Mouse (Mus musculus): ENCODE measurements around the gene Sh3bp4. TPM values are rescaled to one million over a fixed set of nuclear protein-coding genes. Genes with fewer than 3 reads are reported as not detected.

Gene Sh3bp4
- polyA plus RNA-seq, 1 experiment from 2014 or later = 15.7 TPM

- no peaks in the 10 kb centered on the region for H3K27me3 ChIP-seq (replicated peaks; ENCODE audit: control insufficient read depth, insufficient read depth, low read length)
- 90% methylated on average over 5 of the region's 5 CpGs for WGBS
- no peaks in the 10 kb centered on the region for H3K36me3 ChIP-seq (ENCODE audit: control insufficient read depth, insufficient read depth, low read length)
- no peak overlapping the region for H3K9ac ChIP-seq (ENCODE audit: low read length)
- H3K4me3 ChIP-seq (ENCODE audit: low read depth, low read length) = no peak overlapping the region
- DNase-seq (ENCODE audit: low spot score) (no peak), ATAC-seq (no peak)
- H3K9me3 ChIP-seq (replicated peaks; ENCODE audit: control insufficient read depth, low read length) = no peaks in the 10 kb centered on the region
- no peaks in the 10 kb centered on the region for H3K4me1 ChIP-seq (ENCODE audit: control insufficient read depth, insufficient read depth, low read length)
- H3K27ac ChIP-seq (ENCODE audit: low read depth, low read length) = no peak overlapping the region; the same call in 1 of the 2 replicates
- H3K4me2 ChIP-seq (ENCODE audit: low read length) = no peak overlapping the region
These were observed 94.1 kb downstream of the Sh3bp4 start for GRCm38 (mm10) chr1:89164281-89164680.

DNA sequence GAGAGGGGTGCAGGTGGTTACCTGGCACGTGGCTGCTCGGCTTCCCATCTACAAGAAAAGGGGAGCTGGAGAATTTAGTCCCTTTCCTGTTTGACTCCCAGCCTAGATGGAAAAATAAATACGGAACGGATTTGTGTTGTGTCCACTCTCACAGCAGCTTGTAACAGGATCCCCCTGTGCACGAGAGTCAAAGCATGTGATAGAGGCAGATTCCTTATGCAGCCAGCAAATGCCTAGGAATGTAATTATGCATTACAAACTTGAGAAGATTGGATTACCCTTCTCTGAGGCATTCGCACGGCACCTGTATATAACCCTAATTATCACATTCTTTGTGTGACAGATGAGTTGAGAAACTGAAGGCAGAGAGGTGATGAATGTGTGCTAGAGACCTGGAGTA lies 94.5 kb downstream of the Sh3bp4 start:
- WGBS = 52% methylated on average over 7 of the region's 7 CpGs
- no peak overlapping the region for H3K4me3 ChIP-seq (ENCODE audit: low read depth, low read length)
- DNase-seq (ENCODE audit: low spot score) (no peak), ATAC-seq (no peak)
- no peak overlapping the region; the same call in 1 of the 2 replicates for H3K27ac ChIP-seq (ENCODE audit: low read depth, low read length)
- H3K27me3 ChIP-seq (replicated peaks; ENCODE audit: control insufficient read depth, insufficient read depth, low read length) = no peaks in the 10 kb centered on the region
- H3K4me2 ChIP-seq (ENCODE audit: low read length) = no peak overlapping the region
- H3K9ac ChIP-seq (ENCODE audit: low read length) = no peak overlapping the region
- no peaks in the 10 kb centered on the region for H3K9me3 ChIP-seq (replicated peaks; ENCODE audit: control insufficient read depth, low read length)
- H3K36me3 ChIP-seq (ENCODE audit: control insufficient read depth, insufficient read depth, low read length) = no peaks in the 10 kb centered on the region
- H3K4me1 ChIP-seq (ENCODE audit: control insufficient read depth, insufficient read depth, low read length) = no peaks in the 10 kb centered on the region

- ATAC-seq (no peak), DNase-seq (ENCODE audit: low spot score) (no peak)
- H3K27me3 ChIP-seq (replicated peaks; ENCODE audit: control insufficient read depth, insufficient read depth, low read length) = no peaks in the 10 kb centered on the region
- H3K27ac ChIP-seq (ENCODE audit: low read depth, low read length) = no peak overlapping the region
- no peaks in the 10 kb centered on the region for H3K36me3 ChIP-seq (ENCODE audit: control insufficient read depth, insufficient read depth, low read length)
- H3K9ac ChIP-seq (ENCODE audit: low read length) = no peak overlapping the region
- no peaks in the 10 kb centered on the region; the same call in 1 of the 2 replicates for H3K4me1 ChIP-seq (ENCODE audit: control insufficient read depth, insufficient read depth, low read length)
- H3K4me3 ChIP-seq (ENCODE audit: low read depth, low read length) = no peak overlapping the region
- WGBS = 72% methylated on average over 9 of the region's 9 CpGs
- H3K4me2 ChIP-seq (ENCODE audit: low read length) = no peak overlapping the region
- no peaks in the 10 kb centered on the region for H3K9me3 ChIP-seq (replicated peaks; ENCODE audit: control insufficient read depth, low read length)
These were observed 96.6 kb downstream of the Sh3bp4 start for GRCm38 (mm10) chr1:89166814-89167249.

DNA sequence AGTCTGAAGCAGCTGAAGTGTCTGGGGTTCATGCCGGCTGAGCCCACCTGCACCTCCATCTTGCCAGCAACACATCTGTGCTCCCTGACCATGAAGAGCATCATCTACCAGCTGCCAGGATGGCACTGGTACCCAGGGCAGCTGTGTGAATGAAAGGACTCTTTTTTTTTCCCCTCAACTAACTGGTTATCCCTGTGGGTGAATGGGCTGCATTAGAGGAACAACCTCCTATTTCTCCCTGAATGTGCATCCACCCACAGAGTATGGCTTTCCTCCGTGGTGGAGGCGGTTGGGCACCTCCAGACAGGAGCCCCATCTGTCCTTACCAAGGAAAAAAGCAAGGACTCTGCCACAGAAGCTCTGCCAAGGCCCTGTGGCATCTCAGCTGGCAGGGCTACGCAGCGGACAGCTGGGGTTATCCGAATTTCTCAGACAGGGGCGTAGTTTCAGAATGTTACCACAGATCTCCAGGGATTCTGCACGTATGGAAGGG lies 101.1 kb downstream of the Sh3bp4 start:
- Histone ChIP-seq H3K4me3 (ENCODE audit: low read depth, low read length) (no peak overlapping the region), H3K9me3 (replicated peaks; ENCODE audit: control insufficient read depth, low read length) (no peaks in the 10 kb centered on the region), H3K36me3 (ENCODE audit: control insufficient read depth, insufficient read depth, low read length) (no peaks in the 10 kb centered on the region), H3K4me1 (ENCODE audit: control insufficient read depth, insufficient read depth, low read length) (no peaks in the 10 kb centered on the region; the same call in 1 of the 2 replicates), H3K9ac (ENCODE audit: low read length) (no peak overlapping the region), H3K27me3 (replicated peaks; ENCODE audit: control insufficient read depth, insufficient read depth, low read length) (no peaks in the 10 kb centered on the region), H3K4me2 (ENCODE audit: low read length) (no peak overlapping the region), H3K27ac (ENCODE audit: low read depth, low read length) (0 out of 2 replicates have a peak overlapping the region, but pooled peaks have one; percentile 2)
- WGBS = 78% methylated on average over 8 of the region's 8 CpGs
- ATAC-seq = no peak
- no peak for DNase-seq (ENCODE audit: low spot score)

GRCm38 (mm10) chr1:89174621-89175020 lies 104.4 kb downstream of the Sh3bp4 start:
- no peaks in the 10 kb centered on the region for H3K27me3 ChIP-seq (replicated peaks; ENCODE audit: control insufficient read depth, insufficient read depth, low read length)
- H3K36me3 ChIP-seq (ENCODE audit: control insufficient read depth, insufficient read depth, low read length) = no peaks in the 10 kb centered on the region
- DNase-seq (ENCODE audit: low spot score) (no peak), ATAC-seq (no peak)
- H3K27ac ChIP-seq (ENCODE audit: low read depth, low read length) = no peak overlapping the region
- no peak overlapping the region for H3K4me3 ChIP-seq (ENCODE audit: low read depth, low read length)
- H3K9ac ChIP-seq (ENCODE audit: low read length) = no peak overlapping the region
- 82% methylated on average over 7 of the region's 7 CpGs for WGBS
- no peaks in the 10 kb centered on the region for H3K9me3 ChIP-seq (replicated peaks; ENCODE audit: control insufficient read depth, low read length)
- no peak overlapping the region for H3K4me2 ChIP-seq (ENCODE audit: low read length)
- H3K4me1 ChIP-seq (ENCODE audit: control insufficient read depth, insufficient read depth, low read length) = no peaks in the 10 kb centered on the region; the same call in 1 of the 2 replicates

DNA sequence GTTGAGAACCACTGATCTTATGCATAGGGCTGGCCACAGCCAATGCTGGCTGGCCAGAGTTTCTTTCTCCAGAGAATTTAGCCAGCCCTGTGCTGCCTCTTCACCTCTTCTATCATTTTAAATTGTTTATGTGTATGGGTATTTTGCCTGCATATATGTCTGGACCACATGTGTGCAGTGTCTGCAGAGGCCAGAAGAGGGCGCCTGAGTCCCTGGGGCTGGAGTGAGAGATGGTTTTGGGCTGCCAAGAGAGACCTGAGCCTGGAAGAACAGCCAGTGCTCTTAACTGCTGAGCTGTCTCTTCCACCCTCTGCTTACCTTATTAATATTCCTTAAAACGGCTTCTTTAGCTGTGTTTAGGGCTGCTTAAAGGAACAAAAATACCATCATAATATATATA lies 105.1 kb downstream of the Sh3bp4 start:
- Histone ChIP-seq H3K27ac (ENCODE audit: low read depth, low read length) (no peak overlapping the region), H3K9ac (ENCODE audit: low read length) (no peak overlapping the region), H3K36me3 (ENCODE audit: control insufficient read depth, insufficient read depth, low read length) (no peaks in the 10 kb centered on the region), H3K4me3 (ENCODE audit: low read depth, low read length) (no peak overlapping the region), H3K27me3 (replicated peaks; ENCODE audit: control insufficient read depth, insufficient read depth, low read length) (no peaks in the 10 kb centered on the region), H3K4me2 (ENCODE audit: low read length) (no peak overlapping the region), H3K4me1 (ENCODE audit: control insufficient read depth, insufficient read depth, low read length) (no peaks in the 10 kb centered on the region; the same call in 1 of the 2 replicates), H3K9me3 (replicated peaks; ENCODE audit: control insufficient read depth, low read length) (no peaks in the 10 kb centered on the region)
- DNase-seq (ENCODE audit: low spot score) (no peak), ATAC-seq (no peak)
- 60% methylated on average over 2 of the region's 2 CpGs for WGBS

GRCm38 (mm10) chr1:89183261-89183831 lies 113.1 kb downstream of the Sh3bp4 start:
- H3K4me3 ChIP-seq (ENCODE audit: low read depth, low read length) = no peak overlapping the region
- no peaks in the 10 kb centered on the region for H3K27me3 ChIP-seq (replicated peaks; ENCODE audit: control insufficient read depth, insufficient read depth, low read length)
- H3K4me1 ChIP-seq (ENCODE audit: control insufficient read depth, insufficient read depth, low read length) = peaks cover 11% of the 10 kb centered on the region
- H3K9ac ChIP-seq (ENCODE audit: low read length) = no peak overlapping the region
- H3K9me3 ChIP-seq (replicated peaks; ENCODE audit: control insufficient read depth, low read length) = no peaks in the 10 kb centered on the region
- peak overlapping the region; percentile 27; the same call in 1 of the 2 replicates for H3K27ac ChIP-seq (ENCODE audit: low read depth, low read length)
- no peaks in the 10 kb centered on the region for H3K36me3 ChIP-seq (ENCODE audit: control insufficient read depth, insufficient read depth, low read length)
- peak overlapping the region; percentile 23 for H3K4me2 ChIP-seq (ENCODE audit: low read length)
- peak; percentile 86 for DNase-seq (ENCODE audit: low spot score)
- peak; percentile 69 for ATAC-seq
- WGBS = under 1% methylated on average over 9 of the region's 9 CpGs

GRCm38 (mm10) chr1:89184111-89184785 lies 114.0 kb downstream of the Sh3bp4 start:
- WGBS = 52% methylated on average over 6 of the region's 6 CpGs
- Histone ChIP-seq H3K4me2 (ENCODE audit: low read length) (no peak overlapping the region), H3K27ac (ENCODE audit: low read depth, low read length) (0 out of 2 replicates have a peak overlapping the region, but pooled peaks have one; percentile 27), H3K36me3 (ENCODE audit: control insufficient read depth, insufficient read depth, low read length) (no peaks in the 10 kb centered on the region), H3K4me3 (ENCODE audit: low read depth, low read length) (no peak overlapping the region), H3K4me1 (ENCODE audit: control insufficient read depth, insufficient read depth, low read length) (peaks cover 11% of the 10 kb centered on the region), H3K9ac (ENCODE audit: low read length) (no peak overlapping the region), H3K27me3 (replicated peaks; ENCODE audit: control insufficient read depth, insufficient read depth, low read length) (no peaks in the 10 kb centered on the region), H3K9me3 (replicated peaks; ENCODE audit: control insufficient read depth, low read length) (no peaks in the 10 kb centered on the region)
- DNase-seq (ENCODE audit: low spot score) = peak; percentile 82
- no peak; the same call in 1 of the 2 replicates for ATAC-seq

- no peak for DNase-seq (ENCODE audit: low spot score)
- no peak overlapping the region for H3K4me3 ChIP-seq (ENCODE audit: low read depth, low read length)
- no peaks in the 10 kb centered on the region for H3K9me3 ChIP-seq (replicated peaks; ENCODE audit: control insufficient read depth, low read length)
- no peak for ATAC-seq
- no peak overlapping the region for H3K4me2 ChIP-seq (ENCODE audit: low read length)
- H3K27me3 ChIP-seq (replicated peaks; ENCODE audit: control insufficient read depth, insufficient read depth, low read length) = no peaks in the 10 kb centered on the region
- peaks cover 11% of the 10 kb centered on the region for H3K4me1 ChIP-seq (ENCODE audit: control insufficient read depth, insufficient read depth, low read length)
- no peak overlapping the region for H3K9ac ChIP-seq (ENCODE audit: low read length)
- no peaks in the 10 kb centered on the region for H3K36me3 ChIP-seq (ENCODE audit: control insufficient read depth, insufficient read depth, low read length)
- H3K27ac ChIP-seq (ENCODE audit: low read depth, low read length) = no peak overlapping the region
These were observed 114.6 kb downstream of the Sh3bp4 start for GRCm38 (mm10) chr1:89184839-89185238.
